14 mouse cellular contexts compared by ENCODE assay signal in the genomic region with DNA sequence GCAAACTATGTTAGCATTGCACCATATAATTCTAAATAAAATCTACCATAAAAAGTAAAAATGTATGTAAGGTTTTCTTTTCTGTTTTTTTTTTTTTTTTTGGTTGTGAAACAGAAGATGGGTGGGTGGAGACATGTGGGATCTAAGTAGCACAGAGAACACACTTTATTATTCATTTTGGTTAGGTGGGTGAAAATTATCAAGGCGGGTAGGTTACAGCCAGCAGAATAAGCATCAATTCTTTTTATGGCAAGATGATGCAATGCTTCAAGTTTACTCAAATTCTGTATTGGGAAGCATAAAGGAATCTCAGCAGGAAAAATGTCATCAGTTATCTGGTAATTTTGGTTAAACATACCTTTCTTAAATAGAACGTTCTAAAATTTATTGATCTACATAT.
DNase-seq lines count a peak whose midpoint lies in the region.
"Had no signal": no experiment of that assay in that cellular context is flagged by ENCODE, and none has a peak within 500 bp of the region (broad histone marks: within the 10 kb centered on the region; RNA-seq: fewer than 3 reads in every experiment).

No protein-coding gene starts in this region.

- peak; percentile 2 to 7 for DNase-seq in frontal cortex, adult 2 months (ENCODE audit: extremely low spot score in 1 of 2, low spot score in 1 of 2)
- DNase-seq in frontal cortex, postnatal 25 days (ENCODE audit: low spot score in 2 of 2) = no peak
- DNase-seq in right cerebral cortex, adult 18-20 months = peak; percentile 1
- DNase-seq in right cerebral cortex, postnatal 36 days (ENCODE audit: low spot score in 2 of 2) = no peak
- DNase-seq in telencephalon, adult 2 months (ENCODE audit: low read depth, low spot score) = peak; percentile 44
- DNase-seq in heart, adult 8-10 months (ENCODE audit: low spot score) = no peak
- DNase-seq: adrenal gland, adult 2 months; adrenal gland, postnatal 10 days; adrenal gland, postnatal 25 days; cerebellum, adult 11-12 months; cerebellum, adult 2 months; cerebellum, adult 9-10 months; cerebellum, postnatal 10 days; cerebellum, postnatal 25 days had no signal

Comparison
In these comparisons a context has a peak if more than half of its experiments do, and no peak if none do; other contexts are left out.
1. DNase-seq: peak in frontal cortex, adult 2 months (2 of 2), right cerebral cortex, adult 18-20 months (single experiment) and telencephalon, adult 2 months (single experiment); none in frontal cortex, postnatal 25 days (0 of 2), right cerebral cortex, postnatal 36 days (0 of 2) and heart, adult 8-10 months (single experiment).